Mouse (Mus musculus) mature B cell (primary cell): Measurements from ENCODE around the gene Chrnb2.
"Not testable (repeated sequence)": the region's sequence is repeated elsewhere in the genome, so short reads cannot be mapped to it uniquely, and the experiment has no call there.

Experiments used
- in situ Hi-C: fragments of 300-500 bp; cut with MboI; formaldehyde crosslinking; loops from 2 replicates; pipeline ENCODE4 v1.14.3; 2019

Gene Chrnb2

DNA sequence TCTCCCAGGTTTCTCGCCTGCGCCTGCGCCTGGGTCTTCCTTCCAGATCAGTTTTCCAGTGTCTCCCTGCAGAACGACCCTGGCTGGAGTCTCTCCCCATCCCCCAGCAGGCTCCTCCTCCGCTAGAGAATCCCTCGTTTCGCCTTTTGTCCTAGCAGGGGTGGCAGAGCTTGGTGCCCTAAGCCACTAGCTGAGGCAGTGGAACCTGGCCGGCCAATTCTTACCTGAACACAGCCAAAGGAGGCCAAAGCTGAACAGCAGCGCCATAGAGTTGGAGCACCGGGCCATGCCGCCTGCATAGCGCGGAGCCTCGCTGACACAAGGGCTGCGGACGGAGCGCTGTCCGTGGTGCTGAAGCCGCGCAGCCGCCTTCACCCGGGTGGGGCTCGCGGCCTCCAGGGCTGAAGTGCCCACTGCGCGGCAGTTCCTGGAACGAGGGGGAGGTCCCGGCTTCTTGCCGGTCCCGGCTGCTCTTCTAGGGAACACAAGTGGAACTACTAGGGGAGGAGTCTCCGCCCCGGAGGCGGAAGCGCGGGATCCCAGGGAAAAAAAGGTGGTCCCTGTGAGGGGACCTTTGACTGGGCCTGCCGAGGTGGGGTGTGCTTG lies at the start of gene Chrnb2:
Chrnb2 (minus strand) TSS at position 514 of the 606 bp plus-strand sequence.
- in situ Hi-C loops = no loop called here

DNA sequence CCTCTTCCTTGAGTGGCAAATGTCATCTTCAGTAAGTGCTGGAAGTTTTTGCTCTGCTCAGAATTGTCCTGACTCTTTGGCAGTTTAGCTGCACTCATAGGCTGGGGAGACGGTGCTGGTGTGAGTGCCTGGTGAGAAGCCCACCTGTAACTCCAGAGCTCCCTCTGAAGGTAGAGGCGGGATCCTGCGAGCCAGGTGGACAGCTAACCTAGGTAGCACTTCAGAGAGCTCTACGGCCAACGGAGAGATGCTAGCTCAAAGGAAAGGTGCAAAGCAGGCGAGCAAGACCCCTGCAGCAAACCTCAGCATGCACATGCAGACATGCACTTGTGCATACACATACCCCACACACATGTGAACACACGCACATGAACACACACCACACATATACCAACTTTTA lies 49.6 kb upstream of the Chrnb2 start:
- in situ Hi-C loops = no loop called here

DNA sequence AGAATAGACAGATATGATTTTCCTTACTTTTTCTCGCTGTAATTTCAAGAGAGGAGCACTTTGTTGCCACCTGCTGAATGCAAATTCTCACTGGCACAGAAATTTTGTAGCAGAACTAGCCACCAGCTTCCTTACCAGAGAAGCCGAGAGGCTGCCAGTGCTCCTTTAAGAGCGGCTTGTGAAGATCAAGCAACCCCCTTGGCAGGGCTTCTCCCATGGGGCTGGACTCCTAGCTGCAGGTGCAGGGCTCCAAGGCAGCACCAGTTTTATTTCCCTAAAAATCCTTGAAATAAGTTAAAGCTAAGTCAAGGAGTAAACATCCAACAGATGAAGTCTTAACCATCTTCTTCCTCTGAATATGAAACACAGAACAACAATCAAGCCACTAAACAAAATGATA lies 47.7 kb upstream of the Chrnb2 start:
- in situ Hi-C loops = no loop called here

DNA sequence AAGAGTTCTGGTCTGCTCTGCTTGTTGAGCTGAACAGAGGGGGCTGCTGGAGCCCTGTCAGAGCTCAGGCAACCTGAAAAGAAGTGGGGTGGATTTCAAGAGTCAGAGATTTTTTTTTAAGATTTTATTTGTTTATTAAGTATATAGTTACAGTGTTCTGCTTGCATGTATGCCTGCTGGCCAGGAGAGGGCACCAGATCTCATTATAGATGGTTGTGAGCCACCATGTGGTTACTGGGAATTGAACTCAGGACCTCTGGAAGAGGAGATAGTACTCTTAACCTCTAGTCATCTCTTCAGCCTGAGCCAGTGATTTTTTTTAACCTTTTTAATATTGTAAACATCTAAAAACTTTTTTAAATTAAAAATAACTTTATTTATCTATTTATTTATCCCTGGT lies 46.4 kb upstream of the Chrnb2 start:
- in situ Hi-C loops = no loop called here

DNA sequence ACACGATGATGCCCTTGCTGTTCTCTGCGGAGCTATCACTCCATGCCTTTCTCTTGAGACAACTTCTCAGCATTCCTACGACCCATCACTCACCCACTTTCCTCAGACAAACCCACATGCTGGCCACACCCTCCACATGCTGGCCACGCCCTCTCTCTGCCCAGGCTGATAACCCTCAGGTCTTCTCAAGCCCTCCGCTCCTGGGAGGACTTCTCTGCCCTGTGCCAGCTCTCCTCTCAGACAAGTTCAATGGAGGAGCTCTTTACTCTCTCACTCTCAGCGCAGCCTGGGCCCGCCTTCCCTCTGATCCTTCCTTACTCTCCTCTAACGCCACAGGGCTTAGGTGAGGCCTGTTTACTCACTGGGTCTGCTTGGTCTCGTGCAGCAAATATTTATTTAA lies 44.2 kb upstream of the Chrnb2 start:
- in situ Hi-C loops = no loop called here

GRCm38 (mm10) chr3:89807881-89808280 lies 43.4 kb upstream of the Chrnb2 start:
- in situ Hi-C loops = no loop called here

DNA sequence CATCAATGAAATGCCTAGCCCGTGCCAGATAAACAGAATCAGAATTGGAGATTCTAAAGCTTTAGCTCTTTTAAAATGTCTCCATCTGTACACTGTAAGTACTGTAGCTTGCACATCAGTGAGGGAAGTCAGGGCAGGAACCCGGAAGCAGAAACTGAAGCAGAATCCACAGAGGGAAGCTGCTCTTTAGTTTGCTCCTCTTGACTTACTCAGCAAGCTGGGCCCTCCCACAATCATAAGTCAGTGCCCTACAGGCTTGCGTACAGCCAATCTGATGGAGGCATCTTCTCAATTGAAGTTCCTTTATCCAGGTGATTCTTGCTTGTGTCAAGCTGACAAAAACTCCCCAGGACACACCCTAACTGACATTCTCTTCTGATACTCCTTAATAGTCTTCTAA lies 42.7 kb upstream of the Chrnb2 start:
- in situ Hi-C loops = no loop called here

- in situ Hi-C loops = no loop called here
Observed at GRCm38 (mm10) chr3:89806751-89807150, 42.3 kb upstream of the Chrnb2 start.

DNA sequence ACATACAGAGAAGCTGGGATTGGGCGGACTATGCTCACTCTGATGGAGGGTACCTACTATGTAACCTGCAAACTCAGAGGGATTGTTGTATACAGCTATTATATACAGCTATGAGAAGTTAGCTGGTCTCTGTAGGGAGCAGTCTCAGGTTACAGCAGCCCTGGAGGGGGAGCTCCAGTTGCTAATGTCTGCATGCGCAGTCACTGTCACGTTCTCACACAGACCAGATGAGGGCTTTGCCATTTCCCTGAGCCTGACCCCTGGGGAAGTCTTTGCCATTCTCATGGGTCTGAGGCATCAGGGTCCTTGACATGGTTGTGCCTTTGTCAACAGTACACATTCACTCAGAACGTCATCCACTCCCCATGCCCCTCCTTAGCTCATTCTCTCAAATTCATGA lies 40.7 kb upstream of the Chrnb2 start:
- in situ Hi-C loops = no loop called here

- in situ Hi-C loops = no loop called here
Observed at GRCm38 (mm10) chr3:89802876-89803275, 38.4 kb upstream of the Chrnb2 start.

DNA sequence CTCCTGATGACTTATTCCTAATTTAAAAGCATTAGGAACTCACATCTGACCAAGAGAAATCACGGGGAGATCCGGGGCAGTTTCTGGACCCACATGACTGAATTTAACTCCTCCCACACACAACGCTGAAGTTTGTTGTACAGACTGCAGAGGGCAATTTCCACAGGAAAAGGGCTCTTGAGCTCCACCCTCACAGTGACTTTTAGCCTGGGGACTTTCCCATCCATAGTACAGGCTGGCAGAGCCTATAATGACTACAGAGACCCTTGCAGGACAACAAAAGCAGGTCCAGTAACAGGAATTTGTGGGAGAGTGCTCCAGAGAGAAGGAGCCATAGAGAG lies 37.0 kb upstream of the Chrnb2 start:
- in situ Hi-C loops = no loop called here

DNA sequence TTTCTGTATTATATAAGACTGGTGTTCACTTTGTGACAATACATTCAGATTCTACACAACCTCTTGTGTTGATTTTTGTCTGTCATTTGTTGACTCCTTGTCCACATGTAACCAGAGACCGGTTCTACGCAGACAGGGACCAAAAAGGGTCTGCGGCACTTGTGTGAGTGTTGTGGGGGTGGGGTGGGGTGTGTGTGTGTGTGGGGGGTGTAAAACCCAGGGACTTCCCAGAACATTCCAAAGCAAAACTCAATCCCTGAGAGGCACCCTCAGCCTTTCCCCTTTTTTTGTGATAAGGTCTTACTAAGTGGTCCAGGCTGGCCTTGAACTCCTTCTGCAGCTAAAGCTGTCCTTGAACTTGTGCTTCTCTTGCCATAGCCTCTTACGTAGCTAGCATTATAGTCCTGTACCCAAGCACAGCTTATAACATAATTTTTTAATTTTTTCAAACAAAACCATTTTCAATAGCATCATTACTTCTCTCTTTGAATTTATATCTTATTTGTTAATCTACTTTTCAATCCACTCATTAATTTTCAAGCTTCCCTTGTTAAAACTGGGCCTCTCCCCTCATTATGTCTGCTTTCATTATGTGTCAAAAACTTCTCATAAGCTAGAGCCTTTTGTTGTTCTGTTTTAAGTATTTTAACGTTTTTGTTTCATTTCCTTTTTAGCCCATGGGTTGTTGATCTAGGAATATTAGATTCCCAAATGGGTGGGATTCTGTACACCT lies 36.5 kb upstream of the Chrnb2 start:
- in situ Hi-C loops = no loop called here

DNA sequence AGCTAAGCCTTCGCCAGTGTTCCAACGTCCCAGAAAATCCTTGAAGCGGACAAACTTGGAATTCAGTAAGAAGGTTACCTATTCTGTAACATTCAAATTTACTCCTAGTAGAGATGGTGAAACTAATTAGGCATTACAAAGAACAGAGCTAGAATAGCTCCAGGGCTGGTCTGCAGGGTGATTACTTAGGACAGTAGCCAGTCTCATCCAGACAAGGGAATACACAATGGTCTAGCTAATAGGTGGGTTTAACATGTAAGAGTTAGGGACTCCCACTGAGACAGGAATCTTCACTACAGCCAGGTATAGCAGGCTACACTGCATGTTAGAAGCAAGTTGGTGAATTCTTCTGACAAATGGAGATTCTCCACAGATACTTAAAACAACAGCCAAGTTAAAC lies 35.6 kb upstream of the Chrnb2 start:
- in situ Hi-C loops = not testable (repeated sequence)

- in situ Hi-C loops = no loop called here
Observed at GRCm38 (mm10) chr3:89799476-89799875, 35.0 kb upstream of the Chrnb2 start.

- in situ Hi-C loops = no loop called here
Observed at GRCm38 (mm10) chr3:89798518-89798917, 34.1 kb upstream of the Chrnb2 start.

- in situ Hi-C loops = no loop called here
Observed at GRCm38 (mm10) chr3:89796358-89796757, 31.9 kb upstream of the Chrnb2 start.

- in situ Hi-C loops = no loop called here
Observed at GRCm38 (mm10) chr3:89795746-89796145, 31.3 kb upstream of the Chrnb2 start.

DNA sequence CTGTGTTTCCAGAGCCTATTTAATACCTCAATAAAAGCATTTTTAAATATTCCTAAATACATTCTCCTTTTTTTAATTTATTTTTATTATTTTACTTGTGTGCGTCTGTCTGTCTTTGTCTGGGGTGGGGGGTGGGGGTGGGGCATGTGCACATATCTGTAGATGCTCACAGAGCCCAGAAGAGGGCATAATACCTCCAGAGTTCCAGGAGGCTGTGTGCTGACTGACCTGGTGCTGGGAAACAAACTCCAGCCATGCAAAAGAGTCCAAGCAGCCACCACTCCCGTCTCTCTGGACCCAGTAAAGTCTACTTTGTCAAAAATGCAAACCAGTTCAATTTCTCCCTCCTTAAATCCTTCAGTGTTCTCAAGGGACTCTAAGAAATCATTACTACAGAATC lies 30.2 kb upstream of the Chrnb2 start:
- in situ Hi-C loops = no loop called here

GRCm38 (mm10) chr3:89788680-89789352 lies 24.4 kb upstream of the Chrnb2 start:
- in situ Hi-C loops = loop anchor here (10.0 kb wide), 1 partner anchor 66 kb away; no protein-coding TSS in a partner anchor

DNA sequence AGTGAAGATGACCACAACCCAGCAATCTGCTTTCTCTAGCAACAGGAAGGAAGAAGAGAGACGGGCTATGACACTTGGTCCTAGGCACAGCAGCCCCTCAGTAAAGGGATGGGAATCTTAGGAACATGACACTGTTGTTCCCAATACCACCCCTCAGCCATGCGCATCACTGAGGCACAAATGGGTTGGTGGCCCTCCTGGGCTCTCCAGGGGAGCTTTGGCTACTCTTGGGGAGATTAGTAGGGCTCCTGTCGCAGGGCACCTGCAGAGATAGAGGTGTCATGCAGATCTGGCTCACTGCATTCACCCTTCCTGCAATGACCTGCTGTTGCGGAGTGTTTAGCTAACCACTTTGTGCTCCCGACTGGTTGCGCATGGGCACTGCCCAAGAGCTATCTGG lies 21.8 kb upstream of the Chrnb2 start:
- in situ Hi-C loops = loop anchor here (10.0 kb wide), 1 partner anchor 69 kb away; no protein-coding TSS in a partner anchor

DNA sequence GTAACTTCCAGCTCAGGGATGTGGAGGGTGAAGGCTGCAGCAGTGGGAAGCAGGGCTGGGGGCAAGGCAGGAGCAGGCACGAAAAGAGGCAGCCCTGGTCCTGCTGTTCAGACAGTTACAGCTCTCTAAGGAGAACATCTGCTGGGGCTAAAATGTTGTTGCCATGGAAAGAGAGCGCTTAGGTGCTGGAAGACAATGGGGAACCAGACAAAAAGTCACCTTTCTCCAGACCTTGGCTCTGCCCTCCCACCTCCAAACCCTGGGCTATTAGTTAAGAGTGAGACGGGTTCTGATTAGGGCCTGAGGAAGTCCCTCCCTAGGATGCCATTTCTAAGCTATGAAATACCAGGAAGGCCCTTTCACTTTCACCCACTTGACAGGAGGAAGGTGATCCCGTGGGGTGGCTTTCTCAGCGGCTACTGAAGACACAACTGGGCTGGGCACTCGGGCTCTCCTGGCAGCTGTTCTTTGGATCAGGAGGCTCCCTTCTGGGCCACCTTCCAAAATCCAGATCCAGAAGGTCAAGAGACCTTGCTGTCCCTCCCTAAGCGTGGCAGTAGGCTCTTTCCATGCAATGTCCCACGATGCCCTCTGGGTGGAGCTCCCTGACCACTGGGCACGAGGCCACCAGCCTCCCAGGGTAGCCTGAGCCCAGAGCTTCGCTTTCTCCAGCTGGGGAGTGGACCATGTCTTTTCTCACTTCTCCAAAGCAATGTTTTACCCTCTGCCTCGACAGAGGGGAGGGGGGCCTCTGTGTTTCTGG lies 20.7 kb upstream of the Chrnb2 start:
- in situ Hi-C loops = loop anchor here (10.0 kb wide), 1 partner anchor 70 kb away; no protein-coding TSS in a partner anchor

- in situ Hi-C loops = loop anchor here (10.0 kb wide), 1 partner anchor 73 kb away; no protein-coding TSS in a partner anchor
Observed at GRCm38 (mm10) chr3:89781640-89782039, 17.2 kb upstream of the Chrnb2 start.
